Mouse (Mus musculus) gastrocnemius, adult 18-20 months (tissue): ENCODE results near the gene Bin2. TPM values are rescaled to one million over a fixed set of nuclear protein-coding genes. Genes with fewer than 3 reads are reported as not detected.
A peak's percentile ranks its signal among the peaks of the same experiment; 100 is the strongest.
"Not testable (repeated sequence)": the region's sequence is repeated elsewhere in the genome, so short reads cannot be mapped to it uniquely, and the experiment has no call there.

Experiments
- DNase-seq: peaks from one replicate; pipeline ENCODE4 v3.0.0; 2021; ENCODE audit warnings: low spot score
- total RNA-seq, 2 experiments: library from RNA; stranded (reverse); gene quantifications; 2 replicates each; pipeline ENCODE4 v1.2.3; 2021

Bin2 gene
- total RNA-seq, 2 experiments from 2014 or later = 0.37 to 0.50 TPM

DNA sequence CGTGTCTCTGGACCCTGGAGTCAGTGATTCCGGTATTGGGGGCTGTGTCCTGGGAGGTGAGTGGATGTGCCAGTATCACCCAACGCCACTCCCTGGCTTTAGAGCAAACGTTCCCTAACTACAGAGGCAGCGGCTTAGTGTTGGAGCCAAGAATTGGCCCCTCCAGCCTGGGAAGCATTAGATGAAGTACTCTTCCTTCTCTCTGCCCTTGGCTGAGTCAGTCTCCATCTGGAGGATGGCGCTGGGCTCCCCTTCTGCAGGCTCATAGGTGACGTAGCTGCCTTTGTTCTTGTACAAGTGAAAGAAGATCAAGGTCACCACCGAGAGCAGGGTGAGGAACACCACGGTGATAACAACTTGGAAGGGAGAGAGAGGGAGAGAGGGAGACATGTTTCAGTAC is 47.7 kb downstream of the Bin2 start:
- DNase-seq = not testable (repeated sequence)

GRCm38 (mm10) chr15:100619200-100619599 is 50.2 kb downstream of the Bin2 start:
- DNase-seq = no peak

DNA sequence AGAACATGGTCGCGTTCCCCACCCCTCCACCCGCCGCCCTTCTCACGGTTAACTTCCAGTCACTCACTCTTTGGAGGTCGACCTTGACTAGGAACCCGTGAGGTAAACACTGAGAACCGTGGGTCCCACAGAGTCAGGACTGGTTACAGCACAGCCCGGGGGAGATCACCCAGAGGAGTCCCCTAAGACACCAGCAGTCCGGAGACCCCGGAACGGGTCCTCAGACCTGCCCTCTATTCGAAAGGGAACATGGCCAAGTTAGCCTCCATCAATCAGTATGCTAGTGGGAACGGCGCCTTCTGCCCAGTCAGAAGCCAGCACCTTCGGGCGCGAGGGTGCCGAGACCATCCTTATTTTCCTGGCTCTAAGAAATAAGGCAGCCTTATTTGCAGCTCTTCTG is 53.1 kb downstream of the Bin2 start:
- peak; percentile 37 for DNase-seq

DNA sequence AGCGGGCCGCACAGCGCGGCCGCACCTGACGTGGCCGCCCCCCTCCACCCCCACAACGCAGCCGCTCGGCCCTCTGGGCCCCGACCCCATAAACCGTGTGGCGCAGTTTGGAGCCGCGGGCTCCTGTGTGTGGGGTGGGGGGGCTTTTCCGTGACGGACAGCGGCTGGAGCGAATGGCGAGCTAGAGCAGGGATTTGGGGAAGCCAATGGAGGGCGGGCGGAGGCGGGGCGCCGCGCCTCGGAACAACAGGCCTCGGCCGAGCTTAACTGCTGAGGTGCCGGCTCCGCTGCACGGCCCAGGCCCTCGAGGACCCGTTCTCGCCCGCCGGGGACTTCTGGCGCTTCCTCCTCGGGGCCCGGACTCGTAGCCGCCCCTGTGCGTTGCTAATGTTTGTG is 53.5 kb downstream of the Bin2 start:
- DNase-seq = peak; percentile 86

- peak; percentile 97 for DNase-seq
Observed at GRCm38 (mm10) chr15:100614996-100615824, 54.1 kb downstream of the Bin2 start, which contains the start of gene Dazap2. Gene Dazap2, plus strand, starts transcription at chr15:100615349.

GRCm38 (mm10) chr15:100614218-100614995 is 54.9 kb downstream of the Bin2 start:
- DNase-seq = no peak

DNA sequence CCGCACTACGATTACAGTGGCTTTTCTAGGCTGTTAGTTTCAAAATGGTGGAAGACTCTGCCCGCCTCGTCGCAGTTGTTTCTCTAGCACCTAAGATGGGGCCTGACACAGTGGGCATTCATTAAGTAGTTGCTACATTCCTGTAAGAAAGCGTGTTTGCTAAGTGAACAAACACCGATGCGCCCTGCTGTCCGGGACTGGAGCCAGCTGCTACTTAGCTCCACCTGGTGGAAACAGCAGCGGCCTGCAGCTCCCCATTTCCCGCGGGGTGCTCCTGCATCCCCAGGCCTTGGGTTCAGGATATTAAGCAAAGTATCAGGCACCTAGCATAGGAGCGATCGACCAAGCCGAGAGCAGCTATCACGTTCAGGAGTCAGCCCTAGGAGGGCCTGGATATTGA is 55.8 kb downstream of the Bin2 start:
- DNase-seq = peak; percentile 80

GRCm38 (mm10) chr15:100612432-100612831 is 56.9 kb downstream of the Bin2 start:
- no peak for DNase-seq

- no peak for DNase-seq
Observed at GRCm38 (mm10) chr15:100611951-100612350, 57.4 kb downstream of the Bin2 start.

DNA sequence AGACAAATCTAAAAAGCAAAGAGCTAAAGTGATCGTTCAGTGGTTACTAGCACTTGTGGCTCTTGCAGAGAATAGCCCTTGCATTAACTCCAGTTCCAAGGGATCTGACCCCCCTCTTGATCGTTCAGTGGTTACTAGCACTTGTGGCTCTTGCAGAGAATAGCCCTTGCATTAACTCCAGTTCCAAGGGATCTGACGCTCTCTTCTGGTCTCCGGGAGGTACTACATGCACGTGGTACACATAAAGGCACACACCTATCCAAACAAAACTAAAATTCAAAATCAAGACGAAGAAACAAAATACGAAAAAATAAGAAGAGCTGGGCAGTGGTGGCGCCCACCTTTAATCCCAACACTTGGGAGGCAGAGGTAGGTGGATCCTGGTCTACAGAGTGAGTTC is 62.7 kb downstream of the Bin2 start:
- not testable (repeated sequence) for DNase-seq

- DNase-seq = no peak
Observed at GRCm38 (mm10) chr15:100601669-100602068, 67.7 kb downstream of the Bin2 start.

DNA sequence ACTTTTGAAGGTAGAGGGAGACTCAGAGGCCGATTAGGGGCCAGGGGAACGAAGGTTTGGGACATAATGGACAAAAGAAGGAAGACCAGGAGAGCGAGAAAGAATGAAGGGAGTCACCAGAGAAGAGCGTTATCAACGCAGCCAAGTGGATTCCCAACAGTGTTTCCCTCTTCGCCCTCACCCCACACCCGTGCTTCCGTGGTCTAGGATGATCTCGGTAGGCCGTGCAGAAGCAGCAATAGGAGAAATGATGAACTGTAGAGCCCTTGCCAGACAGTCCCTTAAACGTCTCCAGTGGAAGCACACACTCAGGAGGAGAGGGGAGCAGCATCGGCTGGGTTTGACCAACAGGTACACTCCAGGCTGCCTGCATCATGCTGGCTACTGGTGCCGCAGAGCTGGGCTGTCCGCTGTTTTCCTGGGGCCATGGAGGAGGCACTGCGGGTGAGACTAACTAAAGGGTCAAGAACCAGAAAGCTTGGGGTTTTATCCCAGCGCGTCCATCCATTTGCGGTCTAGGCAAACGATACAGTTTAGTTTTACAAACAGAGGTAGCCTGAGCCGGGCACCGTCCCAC is 68.6 kb downstream of the Bin2 start:
- DNase-seq = no peak

DNA sequence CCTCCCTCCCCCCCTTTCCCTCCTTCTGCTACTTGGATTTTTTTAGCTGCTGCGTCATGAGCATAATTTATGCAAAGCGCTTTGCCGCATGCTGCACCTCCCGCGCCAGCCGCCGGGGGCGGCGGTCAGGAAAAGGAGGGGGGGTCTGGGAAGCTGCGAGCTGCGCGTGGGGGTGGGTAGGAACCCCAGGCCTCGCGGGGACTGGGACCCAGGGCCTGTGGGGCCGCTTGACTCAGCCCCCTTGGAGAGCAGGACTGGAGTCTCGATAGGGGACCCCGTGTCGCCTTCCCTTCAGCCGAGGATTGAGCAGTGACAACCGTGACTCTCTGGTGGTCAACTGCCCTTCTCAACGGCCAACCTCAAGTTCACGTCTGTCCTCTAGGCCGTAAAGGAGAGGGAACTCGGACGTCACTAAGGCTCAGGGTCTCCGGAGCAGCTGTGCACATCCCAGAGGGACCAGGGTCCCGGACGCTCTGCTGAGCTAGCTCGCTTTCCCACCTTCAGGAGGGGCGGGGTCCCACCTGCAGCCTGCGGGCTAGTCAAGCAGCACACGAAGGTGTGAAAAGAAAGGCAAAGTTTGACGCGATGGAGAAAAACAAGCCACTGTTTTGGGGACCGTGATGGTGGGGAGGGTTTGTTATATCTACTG is 69.2 kb downstream of the Bin2 start:
- peak; percentile 76 for DNase-seq

DNA sequence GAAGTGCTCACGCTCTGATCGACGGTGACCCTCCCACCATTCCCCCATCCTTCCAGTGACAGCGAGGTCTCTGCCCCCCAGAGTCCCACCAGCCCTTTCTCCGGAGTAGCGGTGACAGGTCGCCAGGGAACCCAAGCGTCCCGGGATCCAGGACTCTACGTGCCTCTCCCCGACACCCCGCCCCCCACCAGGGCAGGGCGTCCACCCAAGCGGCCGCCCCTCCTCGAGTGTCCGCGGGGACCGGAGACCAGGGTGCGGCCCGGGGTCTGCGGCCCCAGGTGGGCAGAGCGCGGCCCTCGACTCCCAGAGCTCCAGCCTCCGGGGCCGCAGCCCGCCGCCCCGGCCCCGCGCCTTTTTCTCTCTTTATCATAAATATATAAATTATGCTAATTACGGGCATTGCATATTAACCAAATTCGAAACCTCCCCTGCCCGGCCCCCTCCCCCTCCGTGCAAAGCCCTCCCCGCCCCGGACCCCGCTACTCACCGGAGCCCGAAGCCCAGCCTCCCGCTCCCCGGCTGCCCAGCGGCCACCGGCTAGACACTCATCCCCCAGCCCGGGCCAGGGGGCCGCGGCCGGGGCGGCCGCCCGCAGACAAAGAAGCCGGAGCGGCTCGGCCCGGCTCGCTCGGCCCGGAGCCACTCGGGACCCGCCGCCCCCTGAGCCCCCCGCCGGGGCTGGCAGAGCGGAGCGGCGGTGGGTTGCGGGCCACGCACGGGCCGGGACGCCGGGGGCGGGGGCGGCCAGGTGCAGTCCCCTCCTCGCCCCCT is 69.9 kb downstream of the Bin2 start, which contains the start of gene Pou6f1:
Gene Pou6f1 (minus strand): TSS at position 709 of the 771 bp plus-strand sequence.
- DNase-seq = peak; percentile 41

DNA sequence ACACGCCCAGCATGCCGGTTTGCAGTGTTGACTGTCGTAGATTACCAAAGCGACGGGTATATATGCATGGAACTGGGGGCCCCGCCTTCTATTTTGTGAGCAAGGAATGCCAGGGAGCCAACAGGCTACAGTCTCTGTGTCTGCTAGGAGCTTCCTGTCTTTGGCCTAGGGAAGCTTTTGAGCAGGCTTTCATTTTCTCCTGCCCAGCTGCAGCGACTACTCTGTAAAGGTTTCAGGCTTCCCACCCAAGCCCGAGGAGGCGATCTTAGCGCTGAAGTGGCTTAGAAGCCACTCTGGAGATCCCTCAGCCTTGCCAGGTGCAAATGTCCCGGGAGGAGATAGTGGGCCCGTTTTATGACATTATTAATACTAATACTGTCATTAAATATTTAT is 70.5 kb downstream of the Bin2 start:
- DNase-seq = peak; percentile 22

GRCm38 (mm10) chr15:100598287-100598882 is 71.0 kb downstream of the Bin2 start:
- DNase-seq = no peak

DNA sequence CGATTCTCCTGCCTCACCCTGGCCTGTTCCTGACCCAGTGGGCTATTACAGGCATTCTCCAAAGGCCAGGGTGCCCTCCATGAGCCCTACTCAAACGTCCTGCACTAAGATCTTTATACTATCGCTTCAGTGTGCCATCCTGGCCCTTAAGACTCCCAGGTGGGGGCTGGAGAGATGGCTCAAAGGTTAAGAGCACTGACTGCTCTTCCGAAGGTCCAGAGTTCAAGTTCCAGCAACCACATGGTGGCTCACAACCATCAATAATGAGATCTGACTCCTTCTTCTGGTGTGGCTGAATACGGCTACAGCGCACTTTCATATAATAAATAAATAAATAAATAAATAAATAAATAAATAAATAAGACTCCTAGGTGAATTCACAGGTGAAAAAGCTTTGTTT is 76.5 kb downstream of the Bin2 start:
- no peak for DNase-seq
